Mouse (Mus musculus): ENCODE data around the gene Esam.

Esam gene

DNA sequence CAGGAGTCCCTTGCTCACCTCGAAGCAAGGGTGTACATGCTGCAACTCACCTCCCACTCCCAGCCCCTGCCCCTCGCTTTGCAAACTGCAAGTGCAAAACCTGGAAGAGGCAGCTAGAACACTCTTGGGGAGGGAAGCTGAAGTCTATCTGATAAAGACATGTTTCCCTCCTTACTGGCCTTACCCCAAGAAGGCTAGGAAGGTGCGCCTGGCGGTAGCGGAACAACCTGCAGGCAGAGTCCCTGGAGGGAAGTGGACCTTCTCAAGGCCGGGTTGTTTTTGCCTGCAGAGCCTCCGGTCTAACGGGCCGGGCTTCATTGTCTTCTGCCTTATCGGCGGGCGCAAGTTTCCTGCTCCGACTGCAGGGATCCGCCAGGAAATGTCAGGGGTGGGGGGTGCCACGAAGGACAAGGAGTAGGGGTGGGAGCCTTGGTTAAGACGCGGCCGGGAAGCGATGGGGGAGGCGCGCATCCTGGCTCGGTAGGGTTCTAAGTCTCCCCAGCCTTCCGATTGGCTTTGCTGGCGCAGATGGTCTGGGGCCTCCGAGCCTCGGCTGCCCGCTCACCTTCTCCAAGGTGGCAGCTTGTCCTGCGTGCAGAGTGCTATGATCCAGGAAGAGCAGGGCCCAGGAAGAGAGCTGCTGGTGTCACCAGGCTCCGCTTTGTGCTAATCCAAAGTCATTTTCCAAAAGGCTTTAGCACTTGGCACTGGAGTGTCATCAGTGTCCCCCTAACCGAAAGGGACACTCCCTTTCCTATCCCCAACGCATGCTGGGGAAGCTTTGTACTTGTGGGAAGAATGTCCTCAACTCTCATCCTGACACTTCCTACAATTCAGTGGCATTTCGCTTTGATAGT lies 2.4 kb downstream of the Esam start:
- peak; percentile 70 for DNase-seq (ENCODE audit: low read depth, low spot score)

GRCm38 (mm10) chr9:37530888-37531705 lies 3.2 kb downstream of the Esam start:
- peak; percentile 70 for DNase-seq (ENCODE audit: low read depth, low spot score)

GRCm38 (mm10) chr9:37536851-37537250 lies 9.0 kb downstream of the Esam start:
- no peak for DNase-seq (ENCODE audit: low read depth, low spot score)

GRCm38 (mm10) chr9:37537658-37538250 lies 9.9 kb downstream of the Esam start:
- DNase-seq (ENCODE audit: low read depth, low spot score) = no peak

DNA sequence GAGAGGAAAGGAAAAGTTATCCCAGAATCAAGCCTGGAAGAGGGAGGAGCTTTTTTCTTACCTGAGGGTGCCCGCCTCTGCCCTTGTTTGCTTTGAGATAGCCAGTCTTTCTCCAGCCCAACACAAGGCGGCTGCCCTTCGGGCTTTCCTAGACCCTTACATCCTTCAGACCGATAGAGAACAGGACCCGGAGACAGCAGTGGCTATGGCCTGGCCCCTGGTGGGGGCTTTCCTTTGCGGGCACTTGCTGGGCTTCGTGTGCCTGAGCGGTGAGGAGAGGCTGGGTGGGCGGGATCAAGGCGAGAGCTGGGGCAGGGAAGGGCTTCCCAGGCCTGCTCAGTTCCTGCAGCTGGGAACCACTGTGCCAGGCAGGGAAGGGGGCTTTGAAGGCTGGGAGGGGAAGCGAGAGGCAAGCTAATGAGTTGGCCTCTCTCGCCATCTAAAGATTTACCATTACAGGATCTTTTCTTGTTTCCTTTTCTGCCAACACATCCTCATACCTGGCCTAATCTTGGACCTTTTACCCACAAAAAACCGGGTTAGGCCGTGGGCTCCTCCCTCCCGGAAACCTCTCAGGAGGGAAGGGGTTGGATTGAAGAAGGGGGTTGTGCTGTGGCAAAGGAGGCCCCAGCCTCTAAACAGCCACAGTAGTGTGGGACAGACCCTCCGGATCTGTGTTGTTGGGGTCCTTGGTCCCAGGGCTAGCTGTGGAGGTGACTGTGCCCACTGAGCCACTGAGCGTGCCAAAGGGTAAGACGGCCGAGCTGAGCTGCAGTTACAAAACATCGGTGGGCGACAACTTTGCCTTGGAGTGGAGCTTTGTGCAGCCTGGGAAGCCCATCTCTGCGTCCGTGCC lies 11.5 kb downstream of the Esam start, which contains the start of gene Vsig2:
Gene Vsig2, plus strand, starts transcription at position 86 of the 856 bp plus-strand sequence.
- DNase-seq (ENCODE audit: low read depth, low spot score) = no peak

GRCm38 (mm10) chr9:37540226-37540625 lies 12.3 kb downstream of the Esam start:
- DNase-seq (ENCODE audit: low read depth, low spot score) = no peak

- peak; percentile 42 for DNase-seq (ENCODE audit: low read depth, low spot score)
These were observed 13.1 kb downstream of the Esam start for GRCm38 (mm10) chr9:37540701-37541575.

DNA sequence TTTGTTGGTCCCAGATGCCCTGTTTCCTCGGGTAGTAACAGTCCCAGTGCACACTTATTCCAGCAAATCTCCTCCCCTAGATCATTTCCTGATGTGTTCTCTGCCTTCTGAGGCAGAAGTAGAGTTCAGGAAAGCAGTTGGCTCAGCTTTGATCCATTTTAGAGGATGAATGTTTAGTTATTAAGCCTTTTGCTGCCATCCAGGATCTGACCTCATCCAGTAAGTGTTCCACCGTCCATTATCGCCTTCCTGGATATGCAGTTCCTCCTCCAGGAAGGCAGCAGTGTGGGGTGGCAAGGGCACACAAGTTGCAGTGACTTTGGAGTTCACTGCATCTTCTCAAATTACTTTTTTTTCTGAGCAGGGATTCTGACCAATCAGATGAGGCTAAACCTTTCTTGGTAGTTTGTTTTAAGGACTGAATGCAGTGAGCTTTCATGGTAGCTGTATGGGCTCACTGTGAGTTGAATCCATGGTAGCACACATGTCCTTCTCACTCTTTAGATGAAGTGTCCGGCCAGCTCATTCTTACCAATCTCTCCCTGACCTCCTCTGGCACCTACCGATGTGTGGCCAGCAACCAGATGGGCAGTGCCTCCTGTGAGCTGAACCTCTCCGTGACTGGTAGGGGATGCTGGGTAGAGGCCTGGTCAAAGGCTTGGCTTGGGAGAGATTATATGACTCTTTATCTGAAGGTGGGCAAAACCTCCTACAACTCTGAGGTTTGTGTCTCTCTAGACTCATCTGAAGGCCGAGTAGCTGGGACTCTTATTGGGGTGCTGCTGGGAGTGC lies 14.2 kb downstream of the Esam start:
- no peak for DNase-seq (ENCODE audit: low read depth, low spot score)

- DNase-seq (ENCODE audit: low read depth, low spot score) = no peak
These were observed 16.1 kb downstream of the Esam start for GRCm38 (mm10) chr9:37543869-37544440.

- DNase-seq (ENCODE audit: low read depth, low spot score) = peak; percentile 82
These were observed 16.7 kb downstream of the Esam start for GRCm38 (mm10) chr9:37544447-37545165.

- DNase-seq (ENCODE audit: low read depth, low spot score) = no peak
These were observed 17.3 kb downstream of the Esam start for GRCm38 (mm10) chr9:37545166-37545610.

GRCm38 (mm10) chr9:37545847-37546452 lies 18.1 kb downstream of the Esam start:
- no peak for DNase-seq (ENCODE audit: low read depth, low spot score)

DNA sequence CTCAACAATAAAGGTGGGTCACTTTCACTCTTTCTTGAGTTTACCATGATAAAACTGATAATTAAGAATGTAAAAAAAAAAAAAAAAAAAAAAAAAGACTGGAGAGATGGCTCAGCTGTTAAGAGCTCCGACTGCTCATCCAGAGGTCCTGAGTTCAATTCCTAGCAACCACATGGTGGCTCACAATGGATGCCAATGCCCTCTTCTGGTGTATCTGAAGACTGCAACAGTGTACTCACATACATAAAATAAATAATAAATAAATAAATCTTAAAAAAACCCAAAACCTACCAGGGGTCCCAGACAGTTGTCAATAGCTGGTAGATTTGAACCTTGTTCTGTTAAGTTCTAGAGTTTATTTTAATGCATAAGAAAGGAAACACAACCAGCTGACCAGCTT lies 19.0 kb downstream of the Esam start:
- peak; percentile 51 for DNase-seq (ENCODE audit: low read depth, low spot score)

DNA sequence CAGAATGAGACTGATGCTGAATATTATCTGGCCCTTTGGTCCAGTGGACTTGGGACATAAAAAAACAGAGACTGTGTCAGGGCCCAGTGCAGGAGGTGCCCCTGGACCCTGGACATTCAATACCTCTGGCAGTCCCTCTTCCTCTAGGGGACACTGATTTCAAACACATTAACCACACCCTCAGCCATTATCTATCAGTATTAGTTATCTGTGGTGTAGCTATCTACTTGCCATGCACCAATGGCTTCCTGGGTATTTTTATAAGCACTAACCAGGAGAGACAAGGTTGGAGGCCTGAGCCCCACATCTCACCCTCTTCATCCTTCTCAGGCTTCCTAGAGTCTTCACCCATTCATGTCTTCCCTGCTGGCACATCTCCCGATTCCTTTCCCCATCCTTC lies 22.6 kb downstream of the Esam start:
- no peak for DNase-seq (ENCODE audit: low read depth, low spot score)

DNA sequence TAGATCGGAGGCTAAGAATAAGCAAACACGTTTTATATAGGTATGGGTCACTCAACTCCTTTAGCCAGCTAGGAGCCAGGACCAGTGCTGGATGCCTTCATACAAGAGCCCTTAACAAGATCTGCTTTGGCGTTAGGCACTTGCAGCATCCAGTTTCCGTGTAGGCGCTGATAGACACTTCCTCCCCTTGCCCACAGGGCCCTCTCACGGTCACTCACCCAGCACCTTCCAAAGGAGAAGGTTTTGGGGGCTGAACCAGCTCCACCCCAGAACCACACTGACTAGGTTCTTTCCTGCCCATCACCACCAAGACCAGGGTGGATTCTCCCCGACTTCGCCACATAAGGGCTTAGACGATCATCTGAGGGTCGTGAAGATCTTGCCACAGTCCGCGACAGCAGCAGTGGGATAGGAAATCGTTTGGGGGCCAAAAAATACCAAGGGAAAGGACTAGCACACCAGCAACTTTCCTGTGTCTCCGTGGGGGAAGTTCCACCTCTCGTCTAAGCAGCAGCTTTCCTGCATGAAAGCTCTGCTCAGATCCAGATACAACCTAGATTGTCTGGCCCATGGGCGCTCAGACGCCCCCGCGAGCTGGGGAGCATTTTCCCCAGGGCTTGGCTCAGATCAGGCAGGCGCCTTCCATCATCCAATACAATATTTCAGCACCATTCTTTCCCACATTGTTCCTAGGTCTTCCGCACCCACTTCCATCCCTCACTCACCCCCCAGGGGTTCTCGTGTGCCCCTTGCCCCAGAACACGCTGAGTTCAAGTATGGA lies 24.1 kb downstream of the Esam start:
- peak; percentile 53 for DNase-seq (ENCODE audit: low read depth, low spot score)

DNA sequence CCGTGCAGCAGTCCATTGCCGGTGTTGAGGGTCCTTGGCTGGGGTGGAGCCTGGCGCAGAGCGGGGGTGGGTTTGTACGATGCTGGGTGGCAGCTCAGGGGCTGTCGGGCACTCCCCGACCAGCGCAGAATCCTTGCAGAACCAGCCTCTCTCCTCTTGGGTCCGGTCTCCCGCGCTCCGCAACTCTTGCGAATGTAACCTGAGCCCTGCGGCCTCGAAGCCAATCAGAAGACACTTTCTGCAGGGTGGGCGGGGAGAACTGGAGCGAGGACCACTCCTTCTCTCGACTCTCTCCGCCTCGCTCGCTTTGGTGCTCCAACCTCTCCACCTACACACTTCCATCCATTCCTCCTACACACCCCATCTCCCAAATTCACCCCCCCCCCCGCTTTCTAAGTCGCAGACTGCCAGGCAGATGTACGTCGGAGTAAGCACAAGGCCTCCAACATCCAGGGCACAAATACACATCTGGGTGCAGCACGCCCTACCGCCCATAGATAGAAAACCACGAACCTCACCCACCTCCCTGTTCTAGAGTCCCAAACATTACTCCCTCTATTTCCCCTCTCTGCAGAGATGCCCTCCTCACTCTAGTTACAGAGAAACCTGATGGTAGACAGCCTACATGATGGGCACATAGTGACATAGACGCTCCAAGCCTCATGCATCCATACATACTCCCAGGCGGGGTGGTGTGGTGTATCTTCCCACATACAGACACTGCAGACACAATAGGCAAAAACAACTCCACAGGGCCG lies 24.8 kb downstream of the Esam start, which contains the start of gene Nrgn:
Gene Nrgn, minus strand, starts transcription at position 369 of the 758 bp plus-strand sequence.
- DNase-seq (ENCODE audit: low read depth, low spot score) = peak; percentile 95
